Mouse (Mus musculus): Measurements from ENCODE around the gene Spata5.
"Not testable (repeated sequence)": the region's sequence is repeated elsewhere in the genome, so short reads cannot be mapped to it uniquely, and the experiment has no call there.

Spata5 gene

GRCm38 (mm10) chr3:37569661-37570566, 150.2 kb downstream of the Spata5 start:
- DNase-seq (ENCODE audit: low read depth, low spot score), result no peak

GRCm38 (mm10) chr3:37571633-37572032, 151.9 kb downstream of the Spata5 start:
- no peak for DNase-seq (ENCODE audit: low read depth, low spot score)

- no peak for DNase-seq (ENCODE audit: low read depth, low spot score)
Measured at GRCm38 (mm10) chr3:37572066-37572465, 152.4 kb downstream of the Spata5 start.

GRCm38 (mm10) chr3:37576840-37577239, 157.1 kb downstream of the Spata5 start:
- no peak for DNase-seq (ENCODE audit: low read depth, low spot score)

- no peak for DNase-seq (ENCODE audit: low read depth, low spot score)
Measured at GRCm38 (mm10) chr3:37577706-37578105, 158.0 kb downstream of the Spata5 start.

GRCm38 (mm10) chr3:37584576-37584975, 164.9 kb downstream of the Spata5 start:
- no peak for DNase-seq (ENCODE audit: low read depth, low spot score)

GRCm38 (mm10) chr3:37585967-37586730, 166.5 kb downstream of the Spata5 start:
- peak; percentile 21 for DNase-seq (ENCODE audit: low read depth, low spot score)

- DNase-seq (ENCODE audit: low read depth, low spot score), result no peak
Measured at GRCm38 (mm10) chr3:37586731-37587578, 167.3 kb downstream of the Spata5 start.

- peak; percentile 19 for DNase-seq (ENCODE audit: low read depth, low spot score)
Measured at GRCm38 (mm10) chr3:37595721-37596120, 176.0 kb downstream of the Spata5 start.

- DNase-seq (ENCODE audit: low read depth, low spot score), result no peak
Measured at GRCm38 (mm10) chr3:37596519-37596918, 176.8 kb downstream of the Spata5 start.

GRCm38 (mm10) chr3:37597200-37597599, 177.5 kb downstream of the Spata5 start:
- DNase-seq (ENCODE audit: low read depth, low spot score), result no peak

GRCm38 (mm10) chr3:37599641-37600040, 179.9 kb downstream of the Spata5 start:
- not testable (repeated sequence) for DNase-seq (ENCODE audit: low read depth, low spot score)

- no peak for DNase-seq (ENCODE audit: low read depth, low spot score)
Measured at GRCm38 (mm10) chr3:37602356-37602755, 182.7 kb downstream of the Spata5 start.

GRCm38 (mm10) chr3:37602890-37603289, 183.2 kb downstream of the Spata5 start:
- DNase-seq (ENCODE audit: low read depth, low spot score), result no peak

- no peak for DNase-seq (ENCODE audit: low read depth, low spot score)
Measured at GRCm38 (mm10) chr3:37603541-37603940, 183.8 kb downstream of the Spata5 start.

- peak; percentile 32 for DNase-seq (ENCODE audit: low read depth, low spot score)
Measured at GRCm38 (mm10) chr3:37604976-37605875, 185.5 kb downstream of the Spata5 start.

- DNase-seq (ENCODE audit: low read depth, low spot score), result no peak
Measured at GRCm38 (mm10) chr3:37605876-37606238, 186.2 kb downstream of the Spata5 start.

GRCm38 (mm10) chr3:37608926-37609325, 189.2 kb downstream of the Spata5 start:
- no peak for DNase-seq (ENCODE audit: low read depth, low spot score)

GRCm38 (mm10) chr3:37610670-37611069, 191.0 kb downstream of the Spata5 start:
- DNase-seq (ENCODE audit: low read depth, low spot score), result no peak

GRCm38 (mm10) chr3:37613722-37614121, 194.0 kb downstream of the Spata5 start:
- DNase-seq (ENCODE audit: low read depth, low spot score), result peak; percentile 19
